Mouse (Mus musculus) embryonic facial prominence, embryonic 14.5 days (tissue): ENCODE measurements at regions not wholly inside any gene's neighbourhood (a gene's known extent, or its start where the extent isn't known, plus 50 kb on each side); places are given as distances from the start of the nearest gene placed in this dataset.

ENCODE experiments used
- ATAC-seq: fragments of 200-750 bp; cut with Nextera tagmentation; 2 replicates; pipeline ENCODE4 v1.8.0; 2017; ENCODE audit warnings: low read depth, moderate number of reproducible peaks, moderate TSS enrichment
- DNase-seq: peaks from one replicate; pipeline ENCODE4 v3.0.0-alpha.2; 2015; ENCODE audit warnings: low spot score
- H3K27ac ChIP-seq: fragments of 300-500 bp; sonication (generic); replicated peaks from 2 replicates; pipeline ENCODE4 v1.5.1; 2014; ENCODE audit warnings: low read depth, mild to moderate bottlenecking, low read length, moderate library complexity
- H3K27me3 ChIP-seq: fragments of 300-500 bp; sonication (generic); replicated peaks from 2 replicates; pipeline ENCODE4 v1.6.1; 2014; ENCODE audit warnings: low read length; ENCODE audit not compliant: control insufficient read depth, insufficient read depth
- H3K36me3 ChIP-seq: fragments of 300-500 bp; sonication (generic); 2 replicates; pipeline ENCODE4 v1.6.1; 2014; ENCODE audit warnings: low read length, mixed read lengths; ENCODE audit not compliant: control insufficient read depth, insufficient read depth
- H3K4me1 ChIP-seq: fragments of 300-500 bp; sonication (generic); 2 replicates; pipeline ENCODE4 v1.6.1; 2014; ENCODE audit warnings: antibody characterized with exemption, low read length; ENCODE audit not compliant: control insufficient read depth, insufficient read depth
- H3K4me2 ChIP-seq: fragments of 300-500 bp; sonication (generic); 2 replicates; pipeline ENCODE4 v1.6.1; 2014; ENCODE audit warnings: low read depth, mild to moderate bottlenecking, low read length, moderate library complexity, mixed read lengths
- H3K4me3 ChIP-seq: fragments of 300-500 bp; sonication (generic); 2 replicates; pipeline ENCODE4 v1.5.1; 2014; ENCODE audit warnings: low read depth, mild to moderate bottlenecking, low read length
- H3K9ac ChIP-seq: fragments of 300-500 bp; sonication (generic); 2 replicates; pipeline ENCODE4 v1.6.1; 2014; ENCODE audit warnings: low read depth, mild to moderate bottlenecking, low read length, moderate library complexity, mixed read lengths
- H3K9me3 ChIP-seq: fragments of 300-500 bp; sonication (generic); 2 replicates; pipeline ENCODE4 v1.6.1; 2016; ENCODE audit warnings: low read length; ENCODE audit not compliant: control insufficient read depth
- WGBS: fragments of 180-500 bp; shearing (Covaris S2); extraction: QIAGEN DNeasy Blood & Tissue Kit; methylation state at CpG from one replicate; pipeline ENCODE4 v1.1.7; 2014; 5-methylcytosine and 5-hydroxymethylcytosine counted together

DNA sequence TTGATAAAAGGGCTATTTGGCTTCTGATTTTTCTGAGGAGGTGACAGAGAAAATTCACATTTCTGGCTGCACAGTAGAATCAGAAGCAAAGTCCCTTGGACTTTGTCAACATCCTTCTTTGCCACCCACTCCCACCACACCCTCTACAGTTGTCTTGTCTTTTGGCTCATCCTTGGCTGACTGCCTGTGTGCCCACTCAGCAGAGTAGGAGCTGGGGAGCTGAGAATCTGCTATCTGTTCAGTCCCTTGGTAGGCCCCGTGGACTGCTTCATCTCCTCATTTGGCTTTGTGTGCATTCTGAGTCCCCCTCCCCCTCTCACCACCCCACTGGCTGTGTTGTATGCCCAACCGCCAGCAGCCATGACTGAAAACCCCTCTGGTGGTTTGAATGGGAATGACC lies 197.2 kb downstream of the Fam173b start:
- no peak overlapping the region for H3K9ac ChIP-seq
- WGBS = 89% methylated on average over 2 of the region's 2 CpGs

DNA sequence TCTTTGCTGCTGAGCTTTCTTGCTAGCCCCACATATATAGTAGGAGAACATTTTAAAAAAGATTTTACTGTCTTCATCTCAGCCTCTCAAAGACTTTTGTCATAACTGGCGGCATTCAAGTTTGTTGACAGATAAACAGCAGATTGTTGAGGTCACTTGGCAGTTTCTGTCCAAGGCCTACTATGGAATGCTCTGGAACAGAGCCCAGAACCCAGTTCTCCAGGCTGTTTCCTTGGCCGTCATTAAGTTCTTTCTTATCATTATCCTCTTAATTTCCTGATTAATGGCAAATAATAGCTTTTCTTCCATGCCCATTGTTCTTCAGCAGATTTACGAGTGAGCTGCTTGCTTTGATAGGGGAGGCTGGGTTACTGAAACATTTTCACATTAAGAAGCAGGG lies 203.9 kb downstream of the Fam173b start:
- DNase-seq = no peak
- Histone ChIP-seq H3K27ac (no peak overlapping the region), H3K27me3 (no peaks in the 10 kb centered on the region), H3K9me3 (no peaks in the 10 kb centered on the region), H3K9ac (no peak overlapping the region), H3K4me1 (no peaks in the 10 kb centered on the region), H3K4me3 (no peak overlapping the region), H3K4me2 (no peak overlapping the region), H3K36me3 (no peaks in the 10 kb centered on the region)
- WGBS = 69% methylated on average over 3 of the region's 3 CpGs
- ATAC-seq = no peak

More for the DNA sequence above, 197.2 kb downstream of the Fam173b start:
- Histone ChIP-seq H3K27ac (no peak overlapping the region), H3K4me3 (no peak overlapping the region), H3K4me2 (no peak overlapping the region), H3K36me3 (no peaks in the 10 kb centered on the region), H3K9me3 (no peaks in the 10 kb centered on the region), H3K27me3 (no peaks in the 10 kb centered on the region), H3K4me1 (no peaks in the 10 kb centered on the region)
- ATAC-seq (no peak), DNase-seq (no peak)

DNA sequence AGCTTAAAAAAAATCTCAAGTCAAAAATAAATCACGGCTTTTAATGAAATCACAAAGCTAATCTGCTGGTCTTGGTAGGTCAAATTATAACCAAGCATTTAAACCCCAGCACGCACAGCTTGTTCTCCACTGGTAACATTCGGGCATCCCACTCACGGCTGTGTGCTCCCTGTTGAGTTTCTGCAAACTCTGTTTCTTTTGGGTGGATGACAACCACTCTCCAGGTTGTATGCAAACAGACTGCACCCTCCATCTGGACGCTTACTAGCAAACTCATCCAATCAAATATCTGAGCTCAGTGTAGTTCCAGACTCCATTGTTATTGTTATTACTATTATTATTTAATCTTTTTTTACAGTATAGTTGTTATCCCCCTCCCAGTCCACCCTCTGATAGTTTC lies 213.9 kb downstream of the Fam173b start:
- no peak for ATAC-seq
- H3K4me1 ChIP-seq = no peaks in the 10 kb centered on the region
- WGBS = 86% methylated on average over 5 of the region's 5 CpGs

DNA sequence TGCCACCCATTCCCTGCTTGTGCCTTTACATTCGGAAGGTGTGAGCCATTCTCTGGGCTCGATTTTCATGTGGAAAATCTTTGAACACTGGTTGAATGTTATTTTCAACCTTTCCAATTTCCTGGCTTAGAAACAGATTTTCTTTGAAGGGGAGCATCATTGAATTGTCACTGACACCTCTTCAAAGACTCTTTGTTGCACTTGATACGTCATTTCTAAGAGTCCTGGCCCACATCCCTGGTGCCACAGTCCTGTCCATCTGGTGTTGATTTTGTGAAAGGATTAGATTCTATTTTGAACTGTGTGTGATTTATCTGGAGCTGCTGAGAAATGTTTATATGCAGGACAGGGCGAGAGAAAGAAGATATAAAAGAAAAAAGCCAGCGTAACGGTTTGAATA lies 217.6 kb downstream of the Fam173b start:
- H3K4me2 ChIP-seq = no peak overlapping the region
- no peaks in the 10 kb centered on the region for H3K9me3 ChIP-seq
- DNase-seq (no peak), ATAC-seq (no peak)
- no peak overlapping the region for H3K27ac ChIP-seq
- 51% methylated on average over 6 of the region's 6 CpGs for WGBS
- H3K36me3 ChIP-seq = no peaks in the 10 kb centered on the region
- no peaks in the 10 kb centered on the region for H3K27me3 ChIP-seq
- H3K4me1 ChIP-seq = no peaks in the 10 kb centered on the region
- H3K4me3 ChIP-seq = no peak overlapping the region
- no peak overlapping the region for H3K9ac ChIP-seq

More for the DNA sequence above, 213.9 kb downstream of the Fam173b start:
- H3K4me2 ChIP-seq = no peak overlapping the region
- no peaks in the 10 kb centered on the region for H3K27me3 ChIP-seq
- H3K4me3 ChIP-seq = no peak overlapping the region
- no peak overlapping the region for H3K9ac ChIP-seq
- no peak overlapping the region for H3K27ac ChIP-seq
- no peaks in the 10 kb centered on the region for H3K36me3 ChIP-seq
- no peak for DNase-seq
- no peaks in the 10 kb centered on the region for H3K9me3 ChIP-seq

DNA sequence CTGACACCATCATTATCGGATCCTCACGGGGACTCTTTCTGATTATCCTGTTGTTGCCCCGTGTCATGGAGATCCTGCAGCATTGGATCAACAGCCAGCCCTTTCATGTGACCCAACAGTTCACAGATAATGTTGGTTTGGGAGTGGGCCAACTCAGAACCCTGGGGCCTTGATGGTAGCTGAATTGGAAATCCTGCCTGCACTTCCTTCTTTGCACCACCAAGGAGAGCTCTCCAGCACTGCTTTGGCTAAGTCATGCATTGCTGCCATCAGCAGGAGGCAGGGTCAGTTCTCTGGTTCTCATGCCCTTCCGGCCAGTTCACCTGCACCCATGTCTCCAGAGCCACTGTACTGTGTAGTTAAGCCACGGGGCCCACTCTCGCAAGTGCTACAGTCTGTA lies 225.6 kb downstream of the Fam173b start:
- H3K27ac ChIP-seq = no peak overlapping the region
- no peaks in the 10 kb centered on the region for H3K36me3 ChIP-seq
- no peak overlapping the region for H3K9ac ChIP-seq
- no peak overlapping the region for H3K4me3 ChIP-seq
- H3K27me3 ChIP-seq = no peaks in the 10 kb centered on the region
- no peak overlapping the region for H3K4me2 ChIP-seq
- H3K4me1 ChIP-seq = no peaks in the 10 kb centered on the region
- 0 out of 2 replicates have a peak, but pooled peaks cover 2% of the 10 kb centered on the region for H3K9me3 ChIP-seq
- 86% methylated on average over 6 of the region's 6 CpGs for WGBS
- no peak for ATAC-seq
- DNase-seq = no peak

DNA sequence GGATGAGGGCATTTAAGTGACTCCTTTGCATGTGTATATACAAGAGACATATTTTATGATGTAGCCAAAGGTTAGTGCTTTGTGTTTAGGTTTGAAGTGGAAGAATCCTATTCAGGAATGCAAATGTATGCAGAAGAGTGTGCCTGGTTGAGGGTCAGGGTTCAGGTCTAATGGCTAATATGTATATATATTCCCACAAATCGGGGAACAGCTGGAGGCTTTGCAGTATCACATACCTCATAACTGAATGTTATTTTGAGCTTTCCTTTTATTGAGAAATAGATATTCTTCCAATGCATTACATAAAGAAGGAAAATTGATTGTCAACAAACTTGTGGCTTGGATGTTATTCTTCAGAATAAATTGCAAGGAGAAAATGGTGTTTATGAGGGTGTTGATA lies 239.9 kb downstream of the Fam173b start:
- DNase-seq = no peak
- 66% methylated on average over 1 of the region's 1 CpGs for WGBS

DNA sequence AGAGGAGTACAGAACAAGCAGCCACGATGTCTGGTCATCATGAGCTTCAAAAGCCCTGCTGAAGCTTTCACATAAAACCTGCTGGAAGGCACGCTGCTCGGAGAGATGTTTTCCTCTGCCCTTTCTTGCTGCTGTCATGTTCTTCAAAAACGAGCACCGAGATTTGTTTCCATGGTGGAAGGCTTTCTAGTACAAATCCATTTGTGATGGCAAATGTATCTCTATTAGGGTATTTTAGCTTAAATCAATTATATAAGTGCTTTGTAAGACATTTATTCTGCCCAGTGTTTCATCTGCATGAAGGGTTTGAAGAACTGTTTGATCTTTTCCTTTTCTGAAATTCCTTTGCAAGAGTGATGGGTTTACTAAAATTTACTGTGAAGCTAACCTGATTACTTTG lies 253.1 kb downstream of the Fam173b start:
- Histone ChIP-seq H3K4me3 (no peak overlapping the region), H3K9ac (no peak overlapping the region), H3K4me1 (0 out of 2 replicates have a peak, but pooled peaks cover 3% of the 10 kb centered on the region), H3K27me3 (no peaks in the 10 kb centered on the region), H3K9me3 (no peaks in the 10 kb centered on the region), H3K36me3 (no peaks in the 10 kb centered on the region), H3K27ac (no peak overlapping the region), H3K4me2 (no peak overlapping the region)
- DNase-seq (no peak), ATAC-seq (no peak; the same call in 1 of the 2 replicates)
- 38% methylated on average over 5 of the region's 5 CpGs for WGBS

More for the DNA sequence above, 239.9 kb downstream of the Fam173b start:
- no peaks in the 10 kb centered on the region for H3K27me3 ChIP-seq
- no peak overlapping the region for H3K4me2 ChIP-seq
- H3K4me1 ChIP-seq = no peaks in the 10 kb centered on the region
- no peak overlapping the region for H3K27ac ChIP-seq
- no peaks in the 10 kb centered on the region for H3K9me3 ChIP-seq
- no peak for ATAC-seq
- no peak overlapping the region for H3K4me3 ChIP-seq
- H3K36me3 ChIP-seq = no peaks in the 10 kb centered on the region
- no peak overlapping the region for H3K9ac ChIP-seq

DNA sequence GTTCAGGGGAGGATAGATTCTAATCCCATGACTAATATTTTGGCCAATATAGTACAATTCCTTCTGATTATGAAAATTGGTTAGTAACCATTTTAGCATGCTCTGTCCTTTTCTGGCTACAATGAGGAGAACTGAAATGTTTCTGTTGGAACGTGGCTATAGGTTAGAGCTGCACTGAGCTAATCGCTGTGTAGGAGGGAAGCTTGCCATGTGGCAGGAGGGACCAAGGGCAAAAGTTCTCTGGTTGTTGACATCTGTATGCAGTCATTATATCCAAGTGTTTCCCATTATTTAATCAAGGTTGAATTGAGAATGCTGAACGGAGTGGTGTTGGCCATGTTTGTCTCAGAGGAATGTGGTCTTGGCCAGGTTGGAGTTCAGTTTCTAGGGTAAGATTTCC lies 253.5 kb downstream of the Fam173b start:
- peak; percentile 88 for DNase-seq
- ATAC-seq = peak; percentile 75
- WGBS = 36% methylated on average over 3 of the region's 3 CpGs

DNA sequence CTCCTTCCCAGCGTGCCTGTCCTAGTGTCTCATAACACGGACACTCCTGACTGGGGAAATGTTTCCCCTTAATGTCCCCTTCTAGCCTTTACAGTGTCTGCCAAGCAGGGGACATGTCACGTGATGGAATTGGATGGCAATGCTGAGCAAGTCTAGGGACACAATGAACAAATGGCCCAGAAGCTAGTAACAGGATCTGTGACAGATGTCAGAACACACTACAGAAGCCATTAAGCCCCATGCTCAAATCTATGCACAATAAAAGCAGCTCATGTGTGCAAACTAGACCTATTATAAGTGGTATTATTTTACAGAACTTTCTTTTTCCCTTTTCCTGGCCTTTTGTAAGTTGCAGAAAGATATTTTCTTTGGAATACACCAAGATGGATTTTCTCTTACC lies 267.4 kb downstream of the Fam173b start:
- no peak overlapping the region for H3K4me3 ChIP-seq
- no peak overlapping the region for H3K27ac ChIP-seq
- no peak overlapping the region for H3K9ac ChIP-seq
- H3K4me2 ChIP-seq = no peak overlapping the region
- H3K4me1 ChIP-seq = no peaks in the 10 kb centered on the region
- no peaks in the 10 kb centered on the region for H3K9me3 ChIP-seq
- ATAC-seq (peak; percentile 77; the same call in 1 of the 2 replicates), DNase-seq (peak; percentile 42)
- WGBS = 76% methylated on average over 3 of the region's 3 CpGs
- no peaks in the 10 kb centered on the region for H3K36me3 ChIP-seq
- no peaks in the 10 kb centered on the region for H3K27me3 ChIP-seq

More for the DNA sequence above, 253.5 kb downstream of the Fam173b start:
- no peaks in the 10 kb centered on the region for H3K9me3 ChIP-seq
- H3K4me3 ChIP-seq = no peak overlapping the region
- H3K27me3 ChIP-seq = no peaks in the 10 kb centered on the region
- H3K9ac ChIP-seq = no peak overlapping the region
- no peak overlapping the region for H3K4me2 ChIP-seq
- H3K27ac ChIP-seq = no peak overlapping the region
- no peaks in the 10 kb centered on the region for H3K36me3 ChIP-seq
- H3K4me1 ChIP-seq = 0 out of 2 replicates have a peak, but pooled peaks cover 3% of the 10 kb centered on the region
